8 mouse cellular contexts compared by ENCODE assay signal in the genomic region with DNA sequence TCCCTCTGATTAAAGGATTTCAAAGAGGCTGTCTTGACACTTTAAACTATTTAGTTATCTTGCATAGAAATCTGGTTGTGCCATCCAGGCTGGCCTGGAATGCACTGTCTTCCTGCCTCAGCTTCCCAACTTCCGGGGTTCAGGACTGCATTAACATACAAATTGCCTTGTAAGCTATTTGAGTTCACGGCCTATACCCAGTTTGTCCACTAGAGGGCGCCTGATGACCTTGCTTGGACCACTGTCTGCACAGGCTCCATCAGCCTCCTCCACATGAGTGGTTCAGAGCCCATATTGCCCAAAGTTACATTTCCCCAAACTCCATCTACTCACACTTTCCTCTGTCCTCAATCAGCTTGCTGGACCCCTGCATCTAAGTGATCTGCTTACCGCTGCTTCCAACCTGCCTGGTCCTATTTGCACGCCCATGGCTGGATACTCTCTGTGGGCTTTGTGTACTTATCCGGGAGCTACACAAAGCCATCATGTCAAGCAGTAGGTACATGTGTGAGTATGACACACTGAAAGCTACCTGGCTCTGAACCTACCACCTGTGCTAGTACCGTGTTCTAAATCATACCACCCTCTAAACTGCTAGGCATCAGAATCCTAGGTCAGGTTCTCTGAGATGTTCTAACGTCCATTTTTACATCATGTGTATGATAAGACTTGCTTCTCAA. TPM values are rescaled to one million over a fixed set of nuclear protein-coding genes. Genes with fewer than 3 reads are reported as not detected.
DNase-seq lines count a peak whose midpoint lies in the region; ATAC-seq and TF ChIP-seq lines count a peak whose summit lies in the region.

No protein-coding gene starts in this region.

- TF ChIP-seq EP300 in lung, postnatal 0 days (IDR thresholded peaks at IDR 0.05): no peak

- DNase-seq in MN1 (ENCODE audit: low spot score): peak; percentile 90
- peak; percentile 63 to 75 for DNase-seq in cerebellum, adult 2 months
- DNase-seq in forelimb bud, embryonic 11.5 days (ENCODE audit: low read depth, low spot score): peak; percentile 91
- DNase-seq in hindbrain, embryonic 10.5 days (ENCODE audit: low spot score): peak; percentile 93
- DNase-seq in layer of hippocampus, adult 9-10 months (ENCODE audit: low spot score): peak; percentile 79
- peak; percentile 84 for DNase-seq in lung, postnatal 0 days (ENCODE audit: low spot score)
- peak; percentile 80 for DNase-seq in ovary, postnatal 36 days (ENCODE audit: low spot score)
- DNase-seq in thymus, postnatal 10 days (ENCODE audit: low spot score in 2 of 2): peak; percentile 63 to 86

- peak; percentile 75 for ATAC-seq in lung, postnatal 0 days

- no peak for TF ChIP-seq POLR2A in cerebellum, adult 2 months (IDR thresholded peaks at IDR 0.05; ENCODE audit: borderline replicate concordance, insufficient read depth, low read length)

- no peak overlapping the region for H3K9ac ChIP-seq in lung, postnatal 0 days (replicated peaks; ENCODE audit: low read depth)

- peak; percentile 91 for TF ChIP-seq CTCF in cerebellum, adult 2 months (IDR thresholded peaks at IDR 0.05; ENCODE audit: borderline replicate concordance, insufficient read depth, low read depth, low read length)
- TF ChIP-seq CTCF in lung, postnatal 0 days (IDR thresholded peaks at IDR 0.05): peak; percentile 98

- 58% methylated on average over 8 of the region's 8 CpGs for WGBS in cerebellum, adult 2 months
- WGBS in hindbrain, embryonic 10.5 days: 52% methylated on average over 8 of the region's 8 CpGs
- 52% methylated on average over 8 of the region's 8 CpGs for WGBS in lung, postnatal 0 days

- H3K4me1 ChIP-seq in cerebellum, adult 2 months (ENCODE audit: control insufficient read depth, insufficient read depth, low read length): peaks cover 9% of the 10 kb centered on the region
- H3K4me1 ChIP-seq in hindbrain, embryonic 10.5 days (replicated peaks): no peaks in the 10 kb centered on the region
- no peaks in the 10 kb centered on the region for H3K4me1 ChIP-seq in lung, postnatal 0 days (ENCODE audit: insufficient read depth, low read depth, low read length)

- H3K36me3 ChIP-seq in hindbrain, embryonic 10.5 days: 0 out of 2 replicates have a peak, but pooled peaks cover 5% of the 10 kb centered on the region
- no peaks in the 10 kb centered on the region for H3K36me3 ChIP-seq in lung, postnatal 0 days (ENCODE audit: insufficient read depth, low read length)

- H3K27ac ChIP-seq in cerebellum, adult 2 months (ENCODE audit: insufficient read depth, low read length): no peak overlapping the region
- no peak overlapping the region for H3K27ac ChIP-seq in hindbrain, embryonic 10.5 days
- H3K27ac ChIP-seq in lung, postnatal 0 days (ENCODE audit: low read length): no peak overlapping the region

- no peak overlapping the region for H3K4me3 ChIP-seq in cerebellum, adult 2 months (replicated peaks; ENCODE audit: insufficient read depth, low read depth, low read length)
- no peak overlapping the region for H3K4me3 ChIP-seq in hindbrain, embryonic 10.5 days
- H3K4me3 ChIP-seq in lung, postnatal 0 days (ENCODE audit: low read depth, low read length): no peak overlapping the region

- H3K9me3 ChIP-seq in hindbrain, embryonic 10.5 days: no peaks in the 10 kb centered on the region
- no peaks in the 10 kb centered on the region for H3K9me3 ChIP-seq in lung, postnatal 0 days (ENCODE audit: low read length)

- H3K27me3 ChIP-seq in cerebellum, adult 2 months (ENCODE audit: control insufficient read depth, insufficient read depth, low read length): no peaks in the 10 kb centered on the region
- H3K27me3 ChIP-seq in hindbrain, embryonic 10.5 days (ENCODE audit: insufficient read depth, poor library complexity, severe bottlenecking): no peaks in the 10 kb centered on the region
- H3K27me3 ChIP-seq in lung, postnatal 0 days (replicated peaks; ENCODE audit: insufficient read depth, low read length): no peaks in the 10 kb centered on the region

- no peak overlapping the region for H3K4me2 ChIP-seq in lung, postnatal 0 days (replicated peaks; ENCODE audit: low read depth, low read length)

RNA-seq across cellular contexts. Expression of a gene that starts 41.2 kb away (rescaled TPM):
- polyA plus RNA-seq in cerebellum, adult 2 months (2012; rRNA removed): 25.8 and 26.5 TPM in 2 replicates
- 34.9 and 42.1 TPM in 2 replicates for polyA plus RNA-seq in hindbrain, embryonic 10.5 days (2016; fragmentation: Nextera tagmentation; extraction: Ambion mirVana)
- 16.3 and 17.6 TPM in 2 replicates for polyA plus RNA-seq in lung, postnatal 0 days (2015; fragmentation: Nextera tagmentation; extraction: Ambion mirVana)

RNA-seq across cellular contexts. Expression of a gene that starts 41.3 kb away (rescaled TPM):
- polyA plus RNA-seq in cerebellum, adult 2 months (2012; rRNA removed): 37.8 and 39.7 TPM in 2 replicates
- 14.4 and 16.3 TPM in 2 replicates for polyA plus RNA-seq in hindbrain, embryonic 10.5 days (2016; fragmentation: Nextera tagmentation; extraction: Ambion mirVana)
- polyA plus RNA-seq in lung, postnatal 0 days (2015; fragmentation: Nextera tagmentation; extraction: Ambion mirVana): 7.7 and 8.4 TPM in 2 replicates

RNA-seq across cellular contexts. Expression of a gene that starts 57.1 kb away (rescaled TPM):
- polyA plus RNA-seq in cerebellum, adult 2 months (2012; rRNA removed): 5.5 and 6.2 TPM in 2 replicates
- 7.6 and 11.2 TPM in 2 replicates for polyA plus RNA-seq in hindbrain, embryonic 10.5 days (2016; fragmentation: Nextera tagmentation; extraction: Ambion mirVana)
- polyA plus RNA-seq in lung, postnatal 0 days (2015; fragmentation: Nextera tagmentation; extraction: Ambion mirVana): 21.0 and 22.3 TPM in 2 replicates
